Mouse (Mus musculus): Measurements from ENCODE around the gene Efl1. TPM values are rescaled to one million over a fixed set of nuclear protein-coding genes. Genes with fewer than 3 reads are reported as not detected.

Efl1 gene
- 18.2 and 20.7 TPM in 2 replicates for polyA plus RNA-seq (2015; fragmentation: Nextera tagmentation; extraction: Ambion mirVana)

- Histone ChIP-seq H3K4me1 (ENCODE audit: control insufficient read depth, insufficient read depth, low read depth, low read length) (peaks cover 11% of the 10 kb centered on the region), H3K9ac (ENCODE audit: low read depth, low read length) (peak within 1 kb of the TSS; percentile 79), H3K9me3 (ENCODE audit: control insufficient read depth, low read length) (no peaks in the 10 kb centered on the region), H3K27me3 (replicated peaks; ENCODE audit: control insufficient read depth, insufficient read depth, low read length) (no peaks in the 10 kb centered on the region), H3K27ac (ENCODE audit: low read depth, low read length) (peak within 1 kb of the TSS; percentile 56), H3K4me2 (ENCODE audit: low read length) (peak within 1 kb of the TSS; percentile 74), H3K36me3 (ENCODE audit: control insufficient read depth, insufficient read depth, low read length) (no peaks in the 10 kb centered on the region), H3K4me3 (ENCODE audit: low read length) (peak within 1 kb of the TSS; percentile 84)
- under 1% methylated on average over 46 of the region's 46 CpGs for WGBS
- peak; percentile 100 for ATAC-seq
These were observed at the start of gene Efl1, which contains the start of gene Saxo2 for GRCm38 (mm10) chr7:82648353-82649080. Efl1 (plus strand) TSS chr7:82648614. Saxo2 (minus strand) TSS chr7:82648528.

- ATAC-seq, result no peak
- no peaks in the 10 kb centered on the region for H3K36me3 ChIP-seq (ENCODE audit: control insufficient read depth, insufficient read depth, low read length)
- no peaks in the 10 kb centered on the region for H3K27me3 ChIP-seq (replicated peaks; ENCODE audit: control insufficient read depth, insufficient read depth, low read length)
- H3K9ac ChIP-seq (ENCODE audit: low read depth, low read length), result no peak overlapping the region
- no peaks in the 10 kb centered on the region for H3K4me1 ChIP-seq (ENCODE audit: control insufficient read depth, insufficient read depth, low read depth, low read length)
- H3K27ac ChIP-seq (ENCODE audit: low read depth, low read length), result no peak overlapping the region
- H3K4me2 ChIP-seq (ENCODE audit: low read length), result no peak overlapping the region
- no peak overlapping the region for H3K4me3 ChIP-seq (ENCODE audit: low read length)
- WGBS, result 83% methylated on average over 4 of the region's 4 CpGs
- H3K9me3 ChIP-seq (ENCODE audit: control insufficient read depth, low read length), result no peaks in the 10 kb centered on the region
These were observed 46.4 kb upstream of the Efl1 start for GRCm38 (mm10) chr7:82602008-82602407.

- no peak overlapping the region for H3K4me3 ChIP-seq (ENCODE audit: low read length)
These were observed 43.0 kb upstream of the Efl1 start for GRCm38 (mm10) chr7:82605425-82605824.

GRCm38 (mm10) chr7:82609629-82610028 is 38.8 kb upstream of the Efl1 start:
- H3K9ac ChIP-seq (ENCODE audit: low read depth, low read length), result no peak overlapping the region
- no peaks in the 10 kb centered on the region for H3K27me3 ChIP-seq (replicated peaks; ENCODE audit: control insufficient read depth, insufficient read depth, low read length)
- no peak overlapping the region for H3K27ac ChIP-seq (ENCODE audit: low read depth, low read length)
- 71% methylated on average over 3 of the region's 3 CpGs for WGBS
- H3K36me3 ChIP-seq (ENCODE audit: control insufficient read depth, insufficient read depth, low read length), result no peaks in the 10 kb centered on the region
- no peak overlapping the region for H3K4me3 ChIP-seq (ENCODE audit: low read length)
- no peak overlapping the region for H3K4me2 ChIP-seq (ENCODE audit: low read length)
- H3K4me1 ChIP-seq (ENCODE audit: control insufficient read depth, insufficient read depth, low read depth, low read length), result no peaks in the 10 kb centered on the region
- no peak for ATAC-seq
- H3K9me3 ChIP-seq (ENCODE audit: control insufficient read depth, low read length), result no peaks in the 10 kb centered on the region

More at GRCm38 (mm10) chr7:82605425-82605824, 43.0 kb upstream of the Efl1 start:
- H3K27ac ChIP-seq (ENCODE audit: low read depth, low read length), result no peak overlapping the region
- H3K4me2 ChIP-seq (ENCODE audit: low read length), result no peak overlapping the region
- no peaks in the 10 kb centered on the region for H3K9me3 ChIP-seq (ENCODE audit: control insufficient read depth, low read length)
- WGBS, result 86% methylated on average over 6 of the region's 6 CpGs
- H3K4me1 ChIP-seq (ENCODE audit: control insufficient read depth, insufficient read depth, low read depth, low read length), result no peaks in the 10 kb centered on the region
- no peak overlapping the region for H3K9ac ChIP-seq (ENCODE audit: low read depth, low read length)
- H3K27me3 ChIP-seq (replicated peaks; ENCODE audit: control insufficient read depth, insufficient read depth, low read length), result no peaks in the 10 kb centered on the region
- H3K36me3 ChIP-seq (ENCODE audit: control insufficient read depth, insufficient read depth, low read length), result no peaks in the 10 kb centered on the region
- ATAC-seq, result no peak

- ATAC-seq, result no peak
- no peak overlapping the region for H3K4me2 ChIP-seq (ENCODE audit: low read length)
- WGBS, result 27% methylated on average over 7 of the region's 7 CpGs
- no peak overlapping the region for H3K27ac ChIP-seq (ENCODE audit: low read depth, low read length)
- no peaks in the 10 kb centered on the region for H3K27me3 ChIP-seq (replicated peaks; ENCODE audit: control insufficient read depth, insufficient read depth, low read length)
- H3K4me1 ChIP-seq (ENCODE audit: control insufficient read depth, insufficient read depth, low read depth, low read length), result no peaks in the 10 kb centered on the region
- no peak overlapping the region for H3K9ac ChIP-seq (ENCODE audit: low read depth, low read length)
- H3K36me3 ChIP-seq (ENCODE audit: control insufficient read depth, insufficient read depth, low read length), result no peaks in the 10 kb centered on the region
- H3K9me3 ChIP-seq (ENCODE audit: control insufficient read depth, low read length), result no peaks in the 10 kb centered on the region
- H3K4me3 ChIP-seq (ENCODE audit: low read length), result no peak overlapping the region
These were observed 23.1 kb upstream of the Efl1 start for GRCm38 (mm10) chr7:82625342-82625741.

- 90% methylated on average over 3 of the region's 3 CpGs for WGBS
- no peak overlapping the region for H3K4me2 ChIP-seq (ENCODE audit: low read length)
- no peak overlapping the region for H3K27ac ChIP-seq (ENCODE audit: low read depth, low read length)
- H3K36me3 ChIP-seq (ENCODE audit: control insufficient read depth, insufficient read depth, low read length), result no peaks in the 10 kb centered on the region
- H3K9ac ChIP-seq (ENCODE audit: low read depth, low read length), result no peak overlapping the region
- H3K9me3 ChIP-seq (ENCODE audit: control insufficient read depth, low read length), result no peaks in the 10 kb centered on the region
- H3K4me1 ChIP-seq (ENCODE audit: control insufficient read depth, insufficient read depth, low read depth, low read length), result peaks cover 11% of the 10 kb centered on the region
- no peak overlapping the region for H3K4me3 ChIP-seq (ENCODE audit: low read length)
- no peaks in the 10 kb centered on the region for H3K27me3 ChIP-seq (replicated peaks; ENCODE audit: control insufficient read depth, insufficient read depth, low read length)
- no peak for ATAC-seq
These were observed 1.2 kb upstream of the Efl1 start for GRCm38 (mm10) chr7:82647183-82647582.

GRCm38 (mm10) chr7:82647909-82648308 is 505 bp upstream of the Efl1 start:
- Histone ChIP-seq H3K27me3 (replicated peaks; ENCODE audit: control insufficient read depth, insufficient read depth, low read length) (no peaks in the 10 kb centered on the region), H3K27ac (ENCODE audit: low read depth, low read length) (peak overlapping the region; percentile 39; the same call in 1 of the 2 replicates), H3K36me3 (ENCODE audit: control insufficient read depth, insufficient read depth, low read length) (no peaks in the 10 kb centered on the region), H3K4me2 (ENCODE audit: low read length) (peak overlapping the region; percentile 74), H3K9me3 (ENCODE audit: control insufficient read depth, low read length) (no peaks in the 10 kb centered on the region), H3K4me3 (ENCODE audit: low read length) (peak overlapping the region; percentile 84), H3K9ac (ENCODE audit: low read depth, low read length) (peak overlapping the region; percentile 79), H3K4me1 (ENCODE audit: control insufficient read depth, insufficient read depth, low read depth, low read length) (peaks cover 11% of the 10 kb centered on the region)
- ATAC-seq, result no peak
- WGBS, result 34% methylated on average over 4 of the region's 4 CpGs

- Histone ChIP-seq H3K36me3 (ENCODE audit: control insufficient read depth, insufficient read depth, low read length) (no peaks in the 10 kb centered on the region), H3K27ac (ENCODE audit: low read depth, low read length) (no peak overlapping the region), H3K4me3 (ENCODE audit: low read length) (peak overlapping the region; percentile 84), H3K9ac (ENCODE audit: low read depth, low read length) (peak overlapping the region; percentile 79), H3K9me3 (ENCODE audit: control insufficient read depth, low read length) (no peaks in the 10 kb centered on the region), H3K27me3 (replicated peaks; ENCODE audit: control insufficient read depth, insufficient read depth, low read length) (no peaks in the 10 kb centered on the region), H3K4me1 (ENCODE audit: control insufficient read depth, insufficient read depth, low read depth, low read length) (peaks cover 11% of the 10 kb centered on the region), H3K4me2 (ENCODE audit: low read length) (peak overlapping the region; percentile 74)
- ATAC-seq, result no peak
- 22% methylated on average over 6 of the region's 6 CpGs for WGBS
These were observed 649 bp downstream of the Efl1 start for GRCm38 (mm10) chr7:82649081-82649445.

GRCm38 (mm10) chr7:82664604-82665003 is 16.2 kb downstream of the Efl1 start:
- no peaks in the 10 kb centered on the region for H3K9me3 ChIP-seq (ENCODE audit: control insufficient read depth, low read length)
- H3K36me3 ChIP-seq (ENCODE audit: control insufficient read depth, insufficient read depth, low read length), result peaks cover 10% of the 10 kb centered on the region
- no peak overlapping the region for H3K27ac ChIP-seq (ENCODE audit: low read depth, low read length)
- no peak overlapping the region for H3K4me3 ChIP-seq (ENCODE audit: low read length)
- no peaks in the 10 kb centered on the region for H3K27me3 ChIP-seq (replicated peaks; ENCODE audit: control insufficient read depth, insufficient read depth, low read length)
- no peaks in the 10 kb centered on the region for H3K4me1 ChIP-seq (ENCODE audit: control insufficient read depth, insufficient read depth, low read depth, low read length)
- H3K9ac ChIP-seq (ENCODE audit: low read depth, low read length), result no peak overlapping the region
- 93% methylated on average over 3 of the region's 3 CpGs for WGBS
- ATAC-seq, result no peak
- no peak overlapping the region for H3K4me2 ChIP-seq (ENCODE audit: low read length)
